Mouse (Mus musculus) cerebellum, adult 9-11 months (tissue): ENCODE data around the gene Trmu.

ENCODE experiments used
- DNase-seq: peaks from one replicate; pipeline ENCODE4 v3.0.0; 2022

Trmu gene

DNA sequence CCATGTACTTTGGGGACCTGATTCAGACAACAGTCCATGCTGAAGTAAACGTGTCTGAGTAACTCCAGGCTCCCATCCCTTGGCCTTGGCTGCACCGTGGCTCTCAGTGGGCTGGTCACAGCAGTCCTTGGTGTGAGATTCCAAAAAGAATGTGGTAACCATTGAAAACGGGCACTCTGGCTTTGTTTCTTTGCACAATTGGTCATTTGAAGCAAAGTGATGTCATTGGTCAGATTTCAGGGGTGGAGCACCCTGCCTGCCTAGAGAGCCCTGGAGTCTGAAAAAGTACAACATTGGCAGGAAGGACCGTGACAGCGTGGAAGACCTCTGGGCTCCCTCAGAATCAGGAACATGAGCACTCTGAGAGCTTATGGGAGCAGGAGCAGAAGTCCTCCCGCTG is 20.3 kb downstream of the Trmu start:
- DNase-seq = no peak

DNA sequence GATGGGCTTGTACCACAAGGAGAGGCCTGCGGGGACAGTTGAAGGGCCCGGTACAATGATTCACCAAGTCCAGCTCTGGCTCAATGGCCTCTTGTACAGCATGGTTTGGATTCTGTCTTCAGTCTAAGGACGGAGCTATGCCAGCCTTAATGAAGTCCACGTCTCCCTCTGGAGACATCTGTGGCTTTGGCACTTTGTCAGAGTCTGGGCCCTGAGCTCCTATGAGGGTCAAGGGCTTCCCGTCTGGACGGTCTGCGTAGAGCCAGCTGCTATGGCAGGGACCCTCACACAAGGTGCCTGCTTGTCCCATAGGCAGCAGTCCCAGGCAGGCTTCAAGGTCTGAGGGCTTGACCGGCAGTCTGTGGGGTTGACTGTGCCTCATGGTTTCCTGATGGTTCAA is 21.2 kb downstream of the Trmu start:
- no peak for DNase-seq

DNA sequence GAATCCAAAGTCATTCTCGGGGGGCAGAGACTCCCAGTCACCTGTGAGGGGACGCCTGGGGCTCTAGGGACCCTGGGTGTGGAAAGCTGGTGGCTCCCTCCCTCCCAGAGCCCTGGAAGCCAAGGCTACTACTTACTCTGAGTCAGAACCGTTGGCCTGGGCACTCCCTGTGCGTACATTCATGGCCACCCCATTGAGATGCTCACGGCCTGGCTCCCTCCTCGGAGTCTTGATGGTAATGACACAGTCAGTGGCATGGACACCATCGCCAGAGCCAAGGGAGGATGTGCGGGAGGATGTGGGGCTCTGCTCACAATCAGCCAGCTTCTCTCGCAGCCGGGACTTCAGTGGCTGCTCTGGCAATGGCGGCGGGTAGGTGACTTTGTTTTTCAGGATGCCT is 21.7 kb downstream of the Trmu start:
- no peak for DNase-seq

DNA sequence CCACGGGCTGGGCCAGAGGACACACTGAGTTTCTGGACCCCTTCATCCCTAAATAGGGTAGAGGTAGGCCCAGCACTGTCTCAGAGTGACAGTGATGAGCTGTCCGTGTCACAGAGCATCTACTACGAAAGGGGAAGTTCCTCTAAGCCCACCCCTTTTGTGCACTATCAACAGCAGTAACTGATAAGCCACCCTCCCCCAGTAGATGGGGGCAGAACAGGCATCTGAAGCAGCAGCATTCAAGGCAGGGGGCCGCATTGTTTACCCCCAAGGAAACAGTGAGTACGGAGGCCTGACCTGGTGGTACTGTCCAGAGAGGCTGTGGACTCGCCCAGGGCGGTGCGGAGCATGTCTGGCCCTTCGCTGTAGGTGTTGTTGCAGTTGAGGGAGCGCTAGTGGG is 23.4 kb downstream of the Trmu start:
- no peak for DNase-seq

DNA sequence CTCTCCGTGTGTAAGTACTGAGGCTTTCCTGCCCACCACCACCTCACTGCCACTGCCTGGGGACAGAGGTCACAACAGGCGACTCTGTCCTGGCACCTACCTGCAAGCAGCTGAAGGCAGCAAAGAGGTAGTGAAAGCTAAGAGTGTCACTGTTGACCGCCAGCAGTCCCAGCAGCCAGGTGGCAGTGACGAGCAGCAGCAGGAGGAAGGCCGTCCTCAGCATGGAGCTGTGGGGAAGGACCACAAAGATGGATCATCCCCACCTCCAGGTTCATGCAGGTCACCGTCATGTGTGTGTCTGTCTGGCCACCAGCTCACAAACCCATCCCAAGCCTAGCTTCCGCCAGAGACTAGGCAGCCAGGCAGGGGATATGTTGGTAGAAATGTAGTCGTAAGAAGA is 24.7 kb downstream of the Trmu start:
- DNase-seq = no peak

DNA sequence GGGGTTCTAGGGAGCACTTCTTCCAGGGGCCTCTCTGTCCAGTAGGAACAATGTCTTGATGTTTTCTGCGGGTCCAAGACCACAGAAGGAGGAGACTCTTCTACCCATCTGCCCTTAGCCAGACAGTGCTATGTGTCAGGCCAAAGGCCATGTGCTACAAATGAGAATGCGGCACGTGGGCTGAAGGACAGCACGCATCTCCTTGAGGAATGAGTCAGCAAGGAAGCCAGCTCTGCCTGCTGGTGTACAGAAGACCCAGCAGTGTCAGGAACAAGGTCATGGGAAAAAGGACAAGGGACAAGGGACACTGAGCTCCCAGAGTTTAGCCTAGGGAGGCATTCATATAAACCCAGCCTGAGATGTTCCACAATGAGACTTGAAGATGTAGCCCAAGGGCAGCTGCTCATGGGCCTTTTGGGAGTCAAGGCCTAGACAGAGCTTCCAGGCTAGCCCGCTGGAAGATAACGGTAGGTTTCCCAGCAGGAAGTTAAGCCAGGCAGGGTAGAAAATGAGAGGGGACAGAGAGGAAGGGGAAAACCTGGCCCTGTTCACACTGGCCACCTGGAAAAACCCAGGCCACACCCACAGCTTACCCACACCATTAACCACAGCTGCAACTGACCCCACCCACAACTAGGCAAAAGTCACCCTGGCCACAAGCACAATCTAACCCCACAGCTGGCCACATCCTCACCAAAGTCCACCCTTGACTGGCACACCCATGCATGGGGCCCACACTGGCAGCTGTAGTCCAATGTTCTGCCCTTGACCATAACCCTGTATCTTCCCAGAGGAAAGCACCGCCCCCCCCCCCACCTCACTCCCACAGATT is 29.8 kb downstream of the Trmu start:
- no peak for DNase-seq

DNA sequence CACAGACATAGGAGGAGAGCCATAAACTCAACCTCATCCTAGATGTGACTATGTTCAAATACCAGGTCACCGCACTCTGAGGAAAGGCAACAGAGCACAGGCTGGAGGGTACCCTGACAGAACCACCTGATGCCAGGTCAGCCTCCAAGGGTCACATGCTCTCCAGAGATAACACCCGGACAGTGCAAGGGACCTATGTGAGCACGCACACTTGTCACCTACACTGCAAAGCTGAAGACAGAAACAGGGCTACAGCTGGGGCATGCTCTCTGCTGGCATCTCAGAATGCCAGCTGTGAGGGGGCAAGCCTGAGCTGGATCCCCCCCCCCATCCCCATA is 30.3 kb downstream of the Trmu start:
- no peak for DNase-seq

DNA sequence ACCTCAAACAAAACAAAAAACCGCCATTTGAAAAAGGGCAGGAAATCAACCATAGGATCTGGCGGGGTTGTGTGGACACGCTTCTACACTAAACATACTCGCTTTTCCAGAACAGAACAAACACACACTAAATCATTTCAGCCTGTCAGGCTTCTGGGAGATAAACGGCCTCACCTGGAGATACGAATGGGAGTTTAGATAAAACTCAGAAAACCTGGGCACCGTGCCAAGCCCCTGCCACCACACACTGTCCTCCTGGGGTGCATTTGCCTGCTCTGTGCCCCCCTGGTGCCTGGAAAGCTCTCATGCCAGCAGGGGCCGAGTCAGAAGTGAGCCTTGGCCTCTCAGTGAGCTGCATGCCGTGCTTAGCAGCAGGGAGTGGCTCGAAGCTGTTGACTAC is 30.8 kb downstream of the Trmu start:
- DNase-seq = no peak

DNA sequence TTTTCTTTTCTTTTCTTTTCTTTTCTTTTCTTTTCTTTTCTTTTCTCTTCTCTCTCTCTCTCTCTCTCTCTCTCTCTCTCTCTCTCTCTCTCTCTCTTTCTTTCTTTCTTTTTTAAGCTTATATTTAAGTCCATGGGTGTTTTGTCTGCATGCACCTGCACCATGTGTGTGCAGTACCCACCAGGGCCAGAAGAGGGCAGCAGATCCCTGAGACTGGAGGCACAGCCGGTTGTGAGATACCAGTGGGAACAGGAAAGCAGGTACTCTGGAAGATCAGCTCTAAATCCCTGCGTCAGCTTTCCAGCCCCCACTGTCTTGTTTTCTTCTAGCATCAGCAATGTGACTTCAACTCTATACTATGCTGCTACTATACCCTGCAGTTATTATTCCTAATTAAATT is 34.5 kb downstream of the Trmu start:
- DNase-seq = no peak

DNA sequence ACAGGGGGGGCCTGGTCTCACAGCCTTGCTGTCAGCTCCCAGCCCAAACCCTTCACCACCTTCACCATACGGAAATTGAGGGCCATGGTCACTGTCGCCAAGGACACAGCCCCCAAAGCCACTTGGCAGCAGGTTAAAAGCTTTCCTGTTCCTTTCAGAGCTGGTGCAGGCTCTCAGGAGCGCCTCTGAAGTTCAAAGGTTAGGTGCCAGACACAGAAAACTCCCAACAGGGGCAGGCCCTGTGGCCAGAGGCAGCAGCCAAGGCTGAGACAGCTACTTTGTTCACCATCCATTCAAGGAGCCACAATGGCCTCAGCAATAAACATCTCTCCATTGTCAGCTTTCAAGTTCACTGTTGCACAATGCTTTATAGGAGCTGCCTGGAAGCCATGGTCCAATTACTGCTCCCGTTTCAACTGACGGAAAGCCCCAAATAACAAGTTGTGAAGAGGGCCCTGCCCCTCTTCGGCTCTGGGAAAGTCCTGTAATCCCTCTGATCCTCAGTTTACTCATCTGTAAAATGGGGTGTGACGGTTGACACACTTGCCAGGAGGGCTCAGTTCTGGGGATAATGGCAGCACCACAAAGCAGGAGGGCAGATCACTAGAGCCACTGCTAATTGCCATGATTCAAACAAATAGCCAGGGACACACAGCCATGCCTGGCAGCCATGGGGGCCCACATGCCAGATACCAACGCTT is 40.2 kb downstream of the Trmu start:
- DNase-seq = no peak

DNA sequence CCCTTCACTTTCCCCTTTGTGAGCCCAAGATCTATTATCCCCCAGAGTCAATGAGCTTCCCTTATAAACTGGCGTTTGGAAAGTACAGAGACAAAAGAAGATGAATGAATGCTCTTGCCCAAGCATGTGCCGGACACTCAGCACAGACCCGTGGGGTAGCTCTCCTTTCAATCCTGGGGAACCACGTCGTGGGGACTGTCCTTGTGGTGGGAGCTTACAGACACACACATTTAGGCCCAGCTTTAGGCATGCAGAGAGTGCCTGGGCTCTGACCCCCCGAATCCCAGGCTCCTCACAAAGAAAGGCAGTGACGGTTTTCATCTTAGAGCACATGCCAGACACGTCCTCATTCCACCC is 40.8 kb downstream of the Trmu start:
- DNase-seq = no peak

DNA sequence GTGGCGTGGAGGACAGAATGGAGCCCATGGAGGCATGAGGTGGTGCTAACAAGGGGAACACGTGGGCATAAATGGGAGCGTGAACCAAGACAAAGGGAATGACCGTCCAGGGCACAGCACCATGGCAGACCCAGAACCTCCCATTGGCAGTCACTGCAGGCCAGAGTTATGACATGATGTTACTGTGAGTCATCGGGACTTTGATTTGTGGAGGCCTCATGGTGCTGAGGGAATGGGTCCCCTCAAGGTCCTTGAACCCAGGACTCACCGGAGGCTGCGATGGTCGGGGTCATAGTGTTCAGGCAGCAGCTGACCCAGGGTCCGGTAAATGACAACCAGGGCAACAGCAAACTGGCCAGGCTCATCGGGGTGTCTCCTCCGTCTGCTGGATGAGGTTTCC is 42.7 kb downstream of the Trmu start:
- DNase-seq = no peak

DNA sequence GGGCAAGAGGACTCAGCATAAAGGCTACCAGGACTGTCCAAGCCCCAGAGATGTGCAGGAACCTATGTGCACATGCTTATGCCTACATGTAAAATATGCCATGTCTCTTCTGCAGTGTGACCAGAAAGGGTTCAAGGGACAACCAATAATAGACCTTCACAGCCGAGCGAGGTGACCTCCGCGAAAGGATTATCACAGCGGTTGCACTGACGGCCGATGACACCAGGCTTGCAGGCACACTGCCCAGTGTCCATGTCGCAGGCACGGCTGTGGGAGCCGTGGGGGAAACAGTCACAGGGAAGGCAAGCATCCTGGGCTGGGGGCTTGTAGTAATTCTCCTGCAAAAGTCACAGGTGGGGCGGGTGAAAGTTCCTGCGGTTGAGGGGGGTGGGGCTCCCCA is 49.0 kb downstream of the Trmu start:
- no peak for DNase-seq

DNA sequence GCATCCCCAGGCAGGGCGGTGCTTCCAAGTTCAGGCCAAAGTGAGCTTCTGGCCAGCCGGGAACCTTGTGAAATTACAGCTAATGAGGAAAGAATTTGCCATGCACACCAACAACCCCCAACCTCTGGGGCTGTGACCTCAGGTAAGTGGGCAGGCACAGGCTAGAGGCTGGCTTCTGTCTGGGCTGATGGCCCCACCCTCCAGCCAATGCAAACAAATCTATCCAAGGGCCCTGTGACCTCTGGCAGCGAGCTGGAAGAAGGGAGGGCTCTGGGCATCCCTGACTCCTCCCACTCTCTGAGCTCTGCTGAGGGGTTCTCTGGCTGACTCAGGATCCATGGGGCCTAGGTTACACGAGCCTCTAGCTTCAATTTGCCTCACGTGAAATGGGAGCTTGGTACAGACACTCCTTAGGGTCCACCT is 56.5 kb downstream of the Trmu start:
- DNase-seq = no peak
